Mouse (Mus musculus): ENCODE measurements around the gene Znfx1. TPM values are rescaled to one million over a fixed set of nuclear protein-coding genes. Genes with fewer than 3 reads are reported as not detected.
"Not testable (repeated sequence)": the region's sequence is repeated elsewhere in the genome, so short reads cannot be mapped to it uniquely, and the experiment has no call there.

The Znfx1 gene
- polyA plus RNA-seq, 1 experiment from 2014 or later: 5.3 TPM

GRCm38 (mm10) chr2:167030507-167030906 is 32.3 kb downstream of the Znfx1 start:
- no peaks in the 10 kb centered on the region for H3K4me1 ChIP-seq
- H3K4me3 ChIP-seq: no peak overlapping the region
- no peaks in the 10 kb centered on the region for H3K9me3 ChIP-seq
- H3K27me3 ChIP-seq (ENCODE audit: poor library complexity, severe bottlenecking): no peaks in the 10 kb centered on the region
- H3K36me3 ChIP-seq (replicated peaks): peaks cover 100% of the 10 kb centered on the region
- 93% methylated on average over 4 of the region's 4 CpGs for WGBS
- DNase-seq (ENCODE audit: extremely low spot score, low spot score): no peak
- H3K27ac ChIP-seq: no peak overlapping the region

DNA sequence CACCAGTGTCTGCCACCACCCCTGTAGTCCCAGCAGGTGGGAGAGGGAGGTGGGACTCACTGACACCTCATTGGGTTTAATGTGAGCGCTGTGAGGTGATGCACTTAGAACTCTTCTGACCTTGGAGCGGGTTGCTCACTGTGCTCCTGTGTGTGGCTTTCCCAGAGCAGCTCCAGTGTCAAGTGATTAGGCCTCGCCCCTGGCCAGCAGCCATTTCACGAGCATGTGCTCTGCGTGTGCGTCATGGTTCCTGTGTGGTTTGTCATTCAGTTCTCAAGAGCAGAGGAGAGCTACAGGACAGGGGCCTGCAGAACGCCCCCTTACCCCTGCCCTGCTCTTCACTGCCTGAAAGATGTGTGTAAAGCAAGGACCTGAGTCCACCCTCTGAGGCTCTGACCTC is 34.3 kb downstream of the Znfx1 start:
- WGBS: 95% methylated on average over 7 of the region's 7 CpGs
- Histone ChIP-seq H3K4me3 (no peak overlapping the region), H3K9me3 (no peaks in the 10 kb centered on the region), H3K27ac (no peak overlapping the region), H3K27me3 (ENCODE audit: poor library complexity, severe bottlenecking) (no peaks in the 10 kb centered on the region), H3K36me3 (replicated peaks) (peaks cover 99% of the 10 kb centered on the region), H3K4me1 (no peaks in the 10 kb centered on the region)
- DNase-seq (ENCODE audit: extremely low spot score, low spot score): no peak

- no peaks in the 10 kb centered on the region for H3K27me3 ChIP-seq (ENCODE audit: poor library complexity, severe bottlenecking)
- 95% methylated on average over 10 of the region's 10 CpGs for WGBS
- no peaks in the 10 kb centered on the region for H3K9me3 ChIP-seq
- peaks cover 25% of the 10 kb centered on the region for H3K4me1 ChIP-seq
- DNase-seq (ENCODE audit: extremely low spot score, low spot score): no peak
- no peak overlapping the region for H3K27ac ChIP-seq
- H3K36me3 ChIP-seq (replicated peaks): peaks cover 74% of the 10 kb centered on the region
- no peak overlapping the region for H3K4me3 ChIP-seq
These were observed 43.4 kb downstream of the Znfx1 start for GRCm38 (mm10) chr2:167019396-167019795.

DNA sequence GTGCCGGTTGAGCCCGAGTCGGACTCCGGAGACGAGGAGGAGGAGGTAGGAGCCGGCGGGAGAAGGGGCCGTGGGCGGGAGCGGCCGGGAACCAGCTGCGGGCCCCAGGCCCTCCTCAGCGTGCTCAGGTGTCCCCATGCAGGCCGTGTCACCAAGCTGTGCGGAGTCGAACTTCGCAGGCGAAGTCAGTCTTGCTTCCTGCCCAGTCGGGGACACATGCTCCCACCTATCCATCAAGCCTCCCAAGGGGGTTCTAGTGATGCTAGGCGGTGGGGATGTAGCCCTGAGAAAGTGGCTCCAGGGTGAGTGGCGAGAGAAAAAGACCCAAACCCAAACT is 47.5 kb downstream of the Znfx1 start:
- Histone ChIP-seq H3K27me3 (ENCODE audit: poor library complexity, severe bottlenecking) (no peaks in the 10 kb centered on the region), H3K9me3 (no peaks in the 10 kb centered on the region), H3K4me1 (peaks cover 25% of the 10 kb centered on the region), H3K27ac (peak overlapping the region; percentile 87), H3K4me3 (peak overlapping the region; percentile 85), H3K36me3 (replicated peaks) (peaks cover 36% of the 10 kb centered on the region)
- 1% methylated on average over 21 of the region's 21 CpGs for WGBS
- no peak for DNase-seq (ENCODE audit: extremely low spot score, low spot score)

DNA sequence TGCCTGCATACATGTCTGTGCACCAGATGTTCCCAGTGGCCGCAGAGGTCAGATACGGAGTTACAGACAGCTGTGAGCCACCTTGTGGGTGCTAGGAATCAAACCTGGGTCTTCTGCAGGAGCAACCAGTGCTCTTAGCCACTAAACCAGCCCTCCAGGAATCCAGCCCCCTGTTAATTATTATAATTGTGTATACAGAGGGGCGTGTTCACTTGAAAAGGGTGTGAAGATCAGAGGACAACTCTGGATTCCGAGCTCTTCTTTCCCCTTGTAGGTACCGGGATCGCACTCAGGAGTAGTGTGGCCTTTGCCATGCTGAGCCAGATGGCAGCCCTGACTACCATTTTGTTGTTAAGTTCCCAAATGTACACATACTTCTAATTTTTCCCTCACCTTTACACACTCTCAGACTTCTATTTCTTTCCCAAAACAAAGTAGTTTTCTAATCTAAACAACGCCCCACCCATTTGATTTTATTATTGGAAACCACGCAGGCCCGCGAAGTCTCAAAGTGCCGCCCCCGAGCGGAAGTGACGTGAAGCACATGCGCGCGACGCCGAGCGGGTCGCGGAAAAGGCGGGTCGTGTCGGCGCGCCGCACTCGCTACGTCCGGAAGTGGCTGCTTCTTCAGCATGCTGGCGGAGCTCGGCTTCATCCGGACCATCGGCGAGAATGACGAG is 48.0 kb downstream of the Znfx1 start, which contains the start of gene Ddx27:
Gene Ddx27, plus strand, starts transcription at position 492 of the 680 bp plus-strand sequence.
- peak within 1 kb of the TSS; percentile 87 for H3K27ac ChIP-seq

DNA sequence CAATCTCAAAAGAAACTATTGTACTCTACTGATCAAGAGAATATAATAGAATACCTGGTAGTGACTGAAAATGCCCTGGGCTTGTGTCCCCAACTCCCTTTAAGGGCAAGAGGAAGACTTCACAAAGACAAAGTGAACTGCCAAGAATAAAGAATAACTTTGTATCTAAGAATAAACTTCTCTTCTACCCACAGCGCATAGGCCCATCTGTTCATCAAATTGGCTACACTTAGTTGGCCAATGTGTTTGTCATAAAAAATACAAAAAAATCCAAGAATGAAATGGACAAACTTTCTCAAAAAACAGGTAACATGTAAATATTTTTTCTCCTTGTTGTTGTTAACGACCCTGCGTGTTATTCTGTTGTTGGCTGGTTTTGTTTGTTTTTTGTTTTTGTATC is 52.3 kb downstream of the Znfx1 start:
- WGBS: 92% methylated on average over 3 of the region's 3 CpGs
- no peak for DNase-seq (ENCODE audit: extremely low spot score, low spot score)
- H3K4me1 ChIP-seq: peaks cover 5% of the 10 kb centered on the region
- no peak overlapping the region for H3K27ac ChIP-seq
- no peaks in the 10 kb centered on the region for H3K27me3 ChIP-seq (ENCODE audit: poor library complexity, severe bottlenecking)
- H3K9me3 ChIP-seq: no peaks in the 10 kb centered on the region
- no peak overlapping the region for H3K4me3 ChIP-seq
- H3K36me3 ChIP-seq (replicated peaks): no peaks in the 10 kb centered on the region

More for the DNA sequence above, 48.0 kb downstream of the Znfx1 start, which contains the start of gene Ddx27:
- DNase-seq (ENCODE audit: extremely low spot score, low spot score): peak; percentile 93
- 2% methylated on average over 37 of the region's 37 CpGs for WGBS
- Histone ChIP-seq H3K4me3 (peak within 1 kb of the TSS; percentile 85), H3K9me3 (no peaks in the 10 kb centered on the region), H3K4me1 (peaks cover 25% of the 10 kb centered on the region), H3K27me3 (ENCODE audit: poor library complexity, severe bottlenecking) (no peaks in the 10 kb centered on the region), H3K36me3 (replicated peaks) (peaks cover 31% of the 10 kb centered on the region)

DNA sequence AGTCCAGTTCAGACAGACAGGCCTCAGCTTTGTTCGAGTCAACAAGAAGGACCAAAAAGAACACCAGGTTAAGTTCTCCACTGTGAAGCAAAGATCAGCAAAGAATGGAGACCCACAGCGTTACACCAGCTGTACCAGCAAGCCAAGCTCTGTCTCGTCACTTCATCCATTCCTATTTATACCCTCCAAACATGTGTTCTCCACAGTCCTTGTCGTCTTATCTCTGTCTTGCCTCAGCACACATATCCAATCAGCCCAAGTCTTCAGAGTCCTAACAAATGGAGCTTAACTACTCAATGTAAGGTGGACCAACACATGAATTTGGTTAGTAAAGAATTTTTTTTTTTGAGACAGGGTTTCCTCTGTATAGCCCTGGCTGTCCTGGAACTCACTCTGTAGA is 53.3 kb downstream of the Znfx1 start:
- no peak overlapping the region for H3K4me3 ChIP-seq
- H3K4me1 ChIP-seq: 0 out of 2 replicates have a peak, but pooled peaks cover under 1% of the 10 kb centered on the region
- H3K27ac ChIP-seq: no peak overlapping the region
- H3K27me3 ChIP-seq (ENCODE audit: poor library complexity, severe bottlenecking): no peaks in the 10 kb centered on the region
- H3K36me3 ChIP-seq (replicated peaks): no peaks in the 10 kb centered on the region
- H3K9me3 ChIP-seq: no peaks in the 10 kb centered on the region
- 83% methylated on average over 4 of the region's 4 CpGs for WGBS
- no peak for DNase-seq (ENCODE audit: extremely low spot score, low spot score)

- not testable (repeated sequence) for H3K4me3 ChIP-seq; DNase-seq (ENCODE audit: extremely low spot score, low spot score); H3K9me3 ChIP-seq; H3K27ac ChIP-seq; H3K27me3 ChIP-seq (ENCODE audit: poor library complexity, severe bottlenecking); H3K36me3 ChIP-seq (replicated peaks); H3K4me1 ChIP-seq
- WGBS: 86% methylated on average over 4 of the region's 4 CpGs
These were observed 55.2 kb downstream of the Znfx1 start for GRCm38 (mm10) chr2:167007565-167007964.

DNA sequence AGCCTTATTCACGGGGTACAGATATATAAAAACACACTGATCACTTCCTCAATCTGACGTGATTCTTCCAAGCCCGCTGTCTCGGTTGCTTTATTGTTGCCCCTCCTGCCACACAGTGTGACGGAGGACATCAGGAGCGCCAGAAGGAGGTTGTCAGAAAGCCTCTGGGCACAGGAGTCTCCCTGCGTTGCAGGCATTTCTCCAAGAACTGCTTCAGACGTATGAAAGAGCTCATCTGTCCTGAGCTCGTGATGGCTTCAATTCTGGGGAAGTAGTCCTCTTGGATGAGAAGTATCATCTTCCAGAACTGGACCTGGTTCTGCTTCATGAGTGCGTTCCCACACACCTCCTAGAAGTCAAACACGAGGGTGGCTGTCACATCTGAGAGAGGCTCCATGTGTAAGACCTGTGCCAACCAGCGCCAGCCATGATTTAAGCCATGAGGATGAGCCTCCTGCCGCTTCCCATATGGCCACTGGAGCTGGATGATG is 55.8 kb downstream of the Znfx1 start:
- no peak overlapping the region for H3K27ac ChIP-seq
- no peaks in the 10 kb centered on the region for H3K4me1 ChIP-seq
- H3K9me3 ChIP-seq: no peaks in the 10 kb centered on the region
- H3K27me3 ChIP-seq (ENCODE audit: poor library complexity, severe bottlenecking): no peaks in the 10 kb centered on the region
- H3K36me3 ChIP-seq (replicated peaks): no peaks in the 10 kb centered on the region
- no peak overlapping the region for H3K4me3 ChIP-seq
- 75% methylated on average over 13 of the region's 13 CpGs for WGBS
- no peak for DNase-seq (ENCODE audit: extremely low spot score, low spot score)

DNA sequence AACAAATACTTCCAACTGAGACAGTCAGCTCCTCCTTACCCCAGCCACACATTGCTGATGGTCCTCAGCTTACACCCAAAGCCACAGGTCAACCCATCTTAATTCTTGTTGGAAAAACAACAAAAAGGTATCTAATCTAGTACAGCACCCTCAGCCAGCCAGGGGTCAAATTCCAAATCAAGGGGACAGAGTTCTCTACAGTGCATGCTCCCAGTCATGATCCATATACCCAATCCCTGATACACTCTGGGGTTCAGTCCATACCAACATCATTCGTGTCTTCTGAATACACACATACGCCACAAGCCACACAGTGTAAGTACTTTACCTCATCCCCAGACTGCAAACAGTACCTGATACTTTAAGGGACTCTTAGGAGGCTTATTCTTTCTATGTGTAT is 56.5 kb downstream of the Znfx1 start:
- H3K27ac ChIP-seq: no peak overlapping the region
- no peaks in the 10 kb centered on the region for H3K9me3 ChIP-seq
- no peaks in the 10 kb centered on the region for H3K27me3 ChIP-seq (ENCODE audit: poor library complexity, severe bottlenecking)
- no peak for DNase-seq (ENCODE audit: extremely low spot score, low spot score)
- H3K4me1 ChIP-seq: no peaks in the 10 kb centered on the region
- H3K4me3 ChIP-seq: no peak overlapping the region
- H3K36me3 ChIP-seq (replicated peaks): no peaks in the 10 kb centered on the region
- 92% methylated on average over 2 of the region's 2 CpGs for WGBS

- WGBS: 51% methylated on average over 8 of the region's 8 CpGs
- Histone ChIP-seq H3K9me3 (no peaks in the 10 kb centered on the region), H3K36me3 (replicated peaks) (no peaks in the 10 kb centered on the region), H3K27me3 (ENCODE audit: poor library complexity, severe bottlenecking) (no peaks in the 10 kb centered on the region), H3K27ac (no peak overlapping the region), H3K4me3 (no peak overlapping the region), H3K4me1 (no peaks in the 10 kb centered on the region)
- DNase-seq (ENCODE audit: extremely low spot score, low spot score): peak; percentile 34
These were observed 58.5 kb downstream of the Znfx1 start for GRCm38 (mm10) chr2:167004099-167004854.

DNA sequence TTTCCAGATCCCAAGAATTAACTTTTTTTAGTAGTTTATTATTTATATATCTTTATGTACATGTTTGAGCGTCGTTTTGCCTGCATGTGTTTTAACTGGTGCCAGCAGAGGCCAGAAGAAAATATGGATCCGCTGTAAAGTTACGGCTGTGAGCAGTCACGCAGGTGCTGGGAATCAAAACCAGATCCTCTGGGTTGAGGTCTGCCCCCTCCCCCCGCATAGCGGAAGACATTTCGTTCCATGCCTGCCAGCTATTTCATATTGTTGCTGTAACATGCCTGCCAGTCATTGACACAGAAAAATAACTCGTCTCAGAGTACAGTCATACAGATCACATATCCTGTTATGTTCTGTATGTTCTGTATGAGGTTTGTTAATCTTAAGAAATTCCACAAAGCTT is 61.3 kb downstream of the Znfx1 start:
- H3K9me3 ChIP-seq: no peaks in the 10 kb centered on the region
- no peaks in the 10 kb centered on the region for H3K27me3 ChIP-seq (ENCODE audit: poor library complexity, severe bottlenecking)
- DNase-seq (ENCODE audit: extremely low spot score, low spot score): no peak
- H3K4me3 ChIP-seq: no peak overlapping the region
- no peak overlapping the region for H3K27ac ChIP-seq
- no peaks in the 10 kb centered on the region for H3K36me3 ChIP-seq (replicated peaks)
- WGBS: 79% methylated on average over 9 of the region's 9 CpGs
- peaks cover 4% of the 10 kb centered on the region for H3K4me1 ChIP-seq

GRCm38 (mm10) chr2:166996533-166996894 is 66.3 kb downstream of the Znfx1 start:
- Histone ChIP-seq H3K27me3 (ENCODE audit: poor library complexity, severe bottlenecking) (no peaks in the 10 kb centered on the region), H3K36me3 (replicated peaks) (no peaks in the 10 kb centered on the region), H3K9me3 (no peaks in the 10 kb centered on the region), H3K27ac (peak overlapping the region; percentile 96), H3K4me1 (peaks cover 43% of the 10 kb centered on the region), H3K4me3 (peak overlapping the region; percentile 99)
- WGBS: 48% methylated on average over 8 of the region's 8 CpGs
- no peak for DNase-seq (ENCODE audit: extremely low spot score, low spot score)
